Mouse (Mus musculus) thymus, adult 2 months (tissue): ENCODE data around the gene Ptger4.

Experiments used
- CTCF ChIP-seq: fragments of 200-500 bp; IDR thresholded peaks from 2 replicates; pipeline ENCODE4 v1.5.1; 2012; ENCODE audit warnings: mild to moderate bottlenecking, control low read depth, low read length, moderate library complexity, borderline replicate concordance; ENCODE audit not compliant: control insufficient read depth, poor library complexity, insufficient read depth; ENCODE audit errors: extremely low read depth
- POLR2A ChIP-seq: fragments of 200-500 bp; IDR thresholded peaks from 2 replicates; pipeline ENCODE4 v1.6.1; 2012; ENCODE audit warnings: mild to moderate bottlenecking, low read length, control low read depth, moderate library complexity; ENCODE audit not compliant: control insufficient read depth, poor library complexity, insufficient read depth; ENCODE audit errors: extremely low read depth

DNA sequence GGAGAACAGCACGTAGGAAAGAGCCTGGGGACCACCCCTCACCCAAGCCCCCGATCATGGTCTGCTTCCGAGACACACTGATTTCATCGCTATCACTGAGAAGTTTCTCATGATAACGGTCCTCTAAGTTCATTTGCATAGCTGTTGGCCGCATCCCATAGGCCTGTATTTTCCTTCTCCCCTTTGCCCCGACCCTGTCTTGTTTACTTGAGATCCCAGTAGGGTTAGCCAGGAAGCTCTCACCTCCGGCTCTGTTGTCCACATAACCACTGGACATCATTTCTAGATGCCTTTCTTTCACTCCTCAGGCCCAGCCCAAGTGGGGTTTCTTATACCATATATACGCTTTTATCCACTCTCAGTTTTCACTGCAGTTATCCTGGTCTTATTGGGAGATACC, 49.1 kb downstream of the Ptger4 start:
- TF ChIP-seq CTCF (no peak), POLR2A (no peak)
